Mouse (Mus musculus) ES-E14 (cell line): ENCODE measurements at regions not wholly inside any gene's neighbourhood (a gene's known extent, or its start where the extent isn't known, plus 50 kb on each side); places are given as distances from the start of the nearest gene placed in this dataset.
A peak's percentile ranks its signal among the peaks of the same experiment; 100 is the strongest.

Experiments used
- DNase-seq: peaks from one replicate; pipeline ENCODE4 v3.0.0-alpha.2; 2013; ENCODE audit warnings: low read depth, low spot score
- H3K27ac ChIP-seq: 2 replicates; pipeline ENCODE4 v1.5.1; 2012; ENCODE audit warnings: low read depth, mild to moderate bottlenecking, low read length, moderate library complexity, mixed read lengths; ENCODE audit not compliant: poor library complexity, insufficient read depth, severe bottlenecking
- H3K36me3 ChIP-seq: 2 replicates; pipeline ENCODE4 v1.6.1; 2012; ENCODE audit warnings: mild to moderate bottlenecking, low read length, moderate library complexity, mixed read lengths; ENCODE audit not compliant: control insufficient read depth, poor library complexity, insufficient read depth, severe bottlenecking
- H3K4me1 ChIP-seq, 2 experiments: fragments of 150-350 bp in 1 of 2; sonication (generic) in 1 of 2; 2 replicates each; pipeline ENCODE4 v1.6.1; 2012; ENCODE audit warnings: low read length in 2 of 2, mild to moderate bottlenecking in 1 of 2, mixed read lengths in 1 of 2; ENCODE audit not compliant: control insufficient read depth in 2 of 2, insufficient read depth in 2 of 2, poor library complexity in 1 of 2
- H3K4me3 ChIP-seq, 2 experiments: fragments of 150-350 bp in 1 of 2; sonication (generic) in 1 of 2; 2 replicates each; pipeline ENCODE4 v1.5.1; 2012; ENCODE audit warnings: low read length in 2 of 2, low read depth in 1 of 2, mild to moderate bottlenecking in 1 of 2, mixed read lengths in 1 of 2; ENCODE audit not compliant: insufficient read depth in 1 of 2, poor library complexity in 1 of 2, severe bottlenecking in 1 of 2
- H3K9ac ChIP-seq: 2 replicates; pipeline ENCODE4 v1.6.1; 2012; ENCODE audit warnings: low read depth, mild to moderate bottlenecking, low read length, mixed read lengths; ENCODE audit not compliant: poor library complexity, insufficient read depth, severe bottlenecking
- H3K9me3 ChIP-seq: fragments of 150-350 bp; sonication (generic); 2 replicates; pipeline ENCODE4 v1.6.1; 2012; ENCODE audit warnings: low read depth, mild to moderate bottlenecking, low read length; ENCODE audit not compliant: control insufficient read depth, insufficient read depth
- CHD2 ChIP-seq: IDR thresholded peaks from 2 replicates; pipeline ENCODE4 v1.6.1; 2014; ENCODE audit warnings: mild to moderate bottlenecking, low read depth, low read length, inconsistent platforms
- HCFC1 ChIP-seq: IDR thresholded peaks from 2 replicates; pipeline ENCODE4 v1.6.1; 2012; ENCODE audit warnings: low read length, inconsistent platforms, borderline replicate concordance; ENCODE audit not compliant: insufficient read depth
- MAFK ChIP-seq: IDR thresholded peaks from 2 replicates; pipeline ENCODE4 v1.6.1; 2014; ENCODE audit warnings: mild to moderate bottlenecking, low read depth, low read length, inconsistent platforms; ENCODE audit not compliant: insufficient read depth
- ZC3H11A ChIP-seq: IDR thresholded peaks from 2 replicates; pipeline ENCODE4 v1.6.1; 2012; ENCODE audit warnings: low read depth, mild to moderate bottlenecking, inconsistent platforms, low read length, borderline replicate concordance
- ZNF384 ChIP-seq: IDR thresholded peaks from 2 replicates; pipeline ENCODE4 v1.6.1; 2012; ENCODE audit warnings: low read depth, low read length, inconsistent platforms
- in situ Hi-C, 2 experiments: fragments of 600-800 bp; cut with MboI; formaldehyde crosslinking; loops; one replicate each; pipeline ENCODE4 v1.15.1; 2025; ENCODE audit warnings: low sequenced_read_pairs in 2 of 2, inconsistent platforms in 1 of 2; ENCODE audit not compliant: unreplicated experiment in 2 of 2

GRCm38 (mm10) chr2:131801212-131801611 is 58.3 kb downstream of the Erv3 start:
- Histone ChIP-seq H3K4me1 (peaks cover 6 to 21% of the 10 kb centered on the region in 2 experiments; a peak in 3 of 4 replicates), H3K36me3 (no peaks in the 10 kb centered on the region), H3K9ac (no peak overlapping the region), H3K27ac (no peak overlapping the region), H3K4me3 (no peak overlapping the region), H3K9me3 (no peaks in the 10 kb centered on the region)
- DNase-seq, result no peak
- in situ Hi-C loops, result loop anchor here (10.0 to 25.0 kb wide), 2 partner anchors 136 to 256 kb away; no protein-coding TSS in a partner anchor
- TF ChIP-seq ZC3H11A (no peak), CHD2 (no peak), HCFC1 (no peak), MAFK (no peak), ZNF384 (no peak)

- Histone ChIP-seq H3K27ac (no peak overlapping the region), H3K4me3 (no peak overlapping the region), H3K36me3 (no peaks in the 10 kb centered on the region), H3K4me1 (peaks cover 3 to 16% of the 10 kb centered on the region in 2 experiments; a peak in 3 of 4 replicates), H3K9ac (no peak overlapping the region), H3K9me3 (no peaks in the 10 kb centered on the region)
- in situ Hi-C loops, result loop anchor here (10.0 to 25.0 kb wide), 2 partner anchors 137 to 256 kb away; no protein-coding TSS in a partner anchor
- DNase-seq, result no peak
- TF ChIP-seq CHD2 (no peak), HCFC1 (no peak), ZNF384 (no peak), MAFK (no peak)
Observed at GRCm38 (mm10) chr2:131800126-131800894, 59.2 kb downstream of the Erv3 start.

- no peaks in the 10 kb centered on the region for H3K9me3 ChIP-seq
- no peaks in the 10 kb centered on the region for H3K36me3 ChIP-seq
- in situ Hi-C loops, result no loop called here
- TF ChIP-seq ZNF384 (no peak), HCFC1 (no peak), ZC3H11A (no peak), MAFK (no peak), CHD2 (no peak)
- H3K4me3 ChIP-seq, result no peak overlapping the region
- H3K9ac ChIP-seq, result no peak overlapping the region
- no peak overlapping the region for H3K27ac ChIP-seq
- no peak for DNase-seq
- peaks cover 2 to 12% of the 10 kb centered on the region in 2 experiments; a peak in 3 of 4 replicates for H3K4me1 ChIP-seq
Observed at GRCm38 (mm10) chr2:131799486-131799885, 60.1 kb downstream of the Erv3 start.

GRCm38 (mm10) chr2:131797001-131797693 is 62.4 kb downstream of the Erv3 start:
- no peak for DNase-seq
- Histone ChIP-seq H3K4me1 (peaks cover 2 to 6% of the 10 kb centered on the region in 2 experiments; a peak in 2 of 4 replicates), H3K9me3 (no peaks in the 10 kb centered on the region), H3K9ac (no peak overlapping the region), H3K36me3 (no peaks in the 10 kb centered on the region), H3K4me3 (no peak overlapping the region), H3K27ac (peak overlapping the region; percentile 82)
- in situ Hi-C loops, result no loop called here
- TF ChIP-seq ZC3H11A (no peak), CHD2 (no peak), ZNF384 (no peak), HCFC1 (no peak), MAFK (no peak)
